Mouse (Mus musculus): ENCODE results near the gene Gm20517. TPM values are rescaled to one million over a fixed set of nuclear protein-coding genes. Genes with fewer than 3 reads are reported as not detected.

Gene Gm20517
- total and polyA plus RNA-seq, 2 experiments from 2014 or later, result 1.4 TPM; not detected in 1

DNA sequence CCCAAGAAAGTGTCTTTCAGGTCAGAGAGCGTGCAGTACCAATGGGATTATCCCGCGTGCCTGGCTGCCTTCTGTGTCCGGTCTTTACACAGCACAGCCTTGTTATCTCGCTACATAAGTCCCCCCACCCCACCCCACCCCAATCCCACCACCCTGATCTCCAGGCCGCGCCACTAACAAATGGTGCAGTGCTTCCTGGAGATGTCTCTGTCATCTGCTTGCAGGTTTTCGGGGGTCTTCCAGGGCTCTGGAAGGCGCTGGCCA, 76.9 kb downstream of the Gm20517 start, which contains the start of gene Tomm6:
TSS of gene Tomm6 (minus strand) at position 43 of the 264 bp plus-strand sequence.
- peak within 1 kb of the TSS; percentile 72 for H3K4me3 ChIP-seq (ENCODE audit: low read depth, low read length)
- peaks cover 31% of the 10 kb centered on the region for H3K36me3 ChIP-seq (replicated peaks; ENCODE audit: control insufficient read depth, insufficient read depth, low read length)
- peak within 1 kb of the TSS; percentile 77 for H3K27ac ChIP-seq (ENCODE audit: low read depth)
- TF ChIP-seq EP300 (IDR thresholded peaks at IDR 0.05; ENCODE audit: low read depth) (no peak), CTCF (IDR thresholded peaks at IDR 0.05; ENCODE audit: low read depth) (no peak)
- no peaks in the 10 kb centered on the region for H3K9me3 ChIP-seq (replicated peaks; ENCODE audit: control insufficient read depth, low read length)
- H3K4me2 ChIP-seq (ENCODE audit: low read depth, low read length), result peak within 1 kb of the TSS; percentile 94
- 0% methylated on average over 9 of the region's 9 CpGs for WGBS
- H3K4me1 ChIP-seq (ENCODE audit: control insufficient read depth, insufficient read depth), result peaks cover 5% of the 10 kb centered on the region; the same call in 1 of the 2 replicates
- peak within 1 kb of the TSS; percentile 77 for H3K9ac ChIP-seq (replicated peaks; ENCODE audit: low read depth, low read length)
- no peak for ATAC-seq (ENCODE audit: insufficient read depth, low read depth)
- DNase-seq (ENCODE audit: low spot score), result no peak
- H3K27me3 ChIP-seq (ENCODE audit: control insufficient read depth, insufficient read depth, low read length), result no peaks in the 10 kb centered on the region

- H3K27ac ChIP-seq (ENCODE audit: low read depth), result peak within 1 kb of the TSS; percentile 77
- peak within 1 kb of the TSS; percentile 77 for H3K9ac ChIP-seq (replicated peaks; ENCODE audit: low read depth, low read length)
- peaks cover 26% of the 10 kb centered on the region for H3K36me3 ChIP-seq (replicated peaks; ENCODE audit: control insufficient read depth, insufficient read depth, low read length)
- H3K4me1 ChIP-seq (ENCODE audit: control insufficient read depth, insufficient read depth), result peaks cover 5% of the 10 kb centered on the region; the same call in 1 of the 2 replicates
- ATAC-seq (ENCODE audit: insufficient read depth, low read depth) (peak; percentile 73), DNase-seq (ENCODE audit: low spot score) (peak; percentile 58)
- H3K4me2 ChIP-seq (ENCODE audit: low read depth, low read length), result peak within 1 kb of the TSS; percentile 94
- no peak for TF ChIP-seq CTCF (IDR thresholded peaks at IDR 0.05; ENCODE audit: low read depth)
- no peak for TF ChIP-seq EP300 (IDR thresholded peaks at IDR 0.05; ENCODE audit: low read depth)
- H3K27me3 ChIP-seq (ENCODE audit: control insufficient read depth, insufficient read depth, low read length), result no peaks in the 10 kb centered on the region
- H3K9me3 ChIP-seq (replicated peaks; ENCODE audit: control insufficient read depth, low read length), result no peaks in the 10 kb centered on the region
- peak within 1 kb of the TSS; percentile 72 for H3K4me3 ChIP-seq (ENCODE audit: low read depth, low read length)
- WGBS, result 2% methylated on average over 47 of the region's 58 CpGs
These were observed 77.5 kb downstream of the Gm20517 start, which contains the start of gene Frs3 for GRCm38 (mm10) chr17:47688608-47689575. Frs3 (plus strand) TSS chr17:47689030.

- Histone ChIP-seq H3K4me2 (ENCODE audit: low read depth, low read length) (no peak overlapping the region), H3K27me3 (ENCODE audit: control insufficient read depth, insufficient read depth, low read length) (no peaks in the 10 kb centered on the region), H3K36me3 (replicated peaks; ENCODE audit: control insufficient read depth, insufficient read depth, low read length) (peaks cover 16% of the 10 kb centered on the region), H3K27ac (ENCODE audit: low read depth) (no peak overlapping the region), H3K4me3 (ENCODE audit: low read depth, low read length) (no peak overlapping the region), H3K9ac (replicated peaks; ENCODE audit: low read depth, low read length) (0 out of 2 replicates have a peak overlapping the region, but pooled peaks have one; percentile 4), H3K9me3 (replicated peaks; ENCODE audit: control insufficient read depth, low read length) (no peaks in the 10 kb centered on the region), H3K4me1 (ENCODE audit: control insufficient read depth, insufficient read depth) (peaks cover 11% of the 10 kb centered on the region; the same call in 1 of the 2 replicates)
- 84% methylated on average over 7 of the region's 8 CpGs for WGBS
- DNase-seq (ENCODE audit: low spot score), result no peak
- no peak for TF ChIP-seq CTCF (IDR thresholded peaks at IDR 0.05; ENCODE audit: low read depth)
- no peak for TF ChIP-seq EP300 (IDR thresholded peaks at IDR 0.05; ENCODE audit: low read depth)
- ATAC-seq (ENCODE audit: insufficient read depth, low read depth), result no peak
These were observed 78.5 kb downstream of the Gm20517 start for GRCm38 (mm10) chr17:47689894-47690293.

- Histone ChIP-seq H3K4me2 (ENCODE audit: low read depth, low read length) (no peak overlapping the region), H3K4me1 (ENCODE audit: control insufficient read depth, insufficient read depth) (peaks cover 16% of the 10 kb centered on the region; the same call in 1 of the 2 replicates), H3K4me3 (ENCODE audit: low read depth, low read length) (no peak overlapping the region), H3K27me3 (ENCODE audit: control insufficient read depth, insufficient read depth, low read length) (no peaks in the 10 kb centered on the region), H3K9me3 (replicated peaks; ENCODE audit: control insufficient read depth, low read length) (no peaks in the 10 kb centered on the region), H3K36me3 (replicated peaks; ENCODE audit: control insufficient read depth, insufficient read depth, low read length) (0 out of 2 replicates have a peak, but pooled peaks cover 2% of the 10 kb centered on the region), H3K9ac (replicated peaks; ENCODE audit: low read depth, low read length) (no peak overlapping the region), H3K27ac (ENCODE audit: low read depth) (no peak overlapping the region)
- no peak for DNase-seq (ENCODE audit: low spot score)
- 91% methylated on average over 3 of the region's 3 CpGs for WGBS
- no peak for ATAC-seq (ENCODE audit: insufficient read depth, low read depth)
- TF ChIP-seq EP300 (IDR thresholded peaks at IDR 0.05; ENCODE audit: low read depth), result no peak
- no peak for TF ChIP-seq CTCF (IDR thresholded peaks at IDR 0.05; ENCODE audit: low read depth)
These were observed 80.3 kb downstream of the Gm20517 start for GRCm38 (mm10) chr17:47691650-47692049.

GRCm38 (mm10) chr17:47693671-47694441, 82.5 kb downstream of the Gm20517 start:
- H3K9ac ChIP-seq (replicated peaks; ENCODE audit: low read depth, low read length), result peak overlapping the region; percentile 89
- peak overlapping the region; percentile 93 for H3K4me3 ChIP-seq (ENCODE audit: low read depth, low read length)
- 0 out of 2 replicates have a peak overlapping the region, but pooled peaks have one; percentile 64 for H3K27ac ChIP-seq (ENCODE audit: low read depth)
- H3K27me3 ChIP-seq (ENCODE audit: control insufficient read depth, insufficient read depth, low read length), result no peaks in the 10 kb centered on the region
- H3K36me3 ChIP-seq (replicated peaks; ENCODE audit: control insufficient read depth, insufficient read depth, low read length), result peaks cover 5% of the 10 kb centered on the region; the same call in 1 of the 2 replicates
- ATAC-seq (ENCODE audit: insufficient read depth, low read depth) (no peak), DNase-seq (ENCODE audit: low spot score) (no peak)
- peak overlapping the region; percentile 89 for H3K4me2 ChIP-seq (ENCODE audit: low read depth, low read length)
- H3K9me3 ChIP-seq (replicated peaks; ENCODE audit: control insufficient read depth, low read length), result no peaks in the 10 kb centered on the region
- no peak for TF ChIP-seq EP300 (IDR thresholded peaks at IDR 0.05; ENCODE audit: low read depth)
- TF ChIP-seq CTCF (IDR thresholded peaks at IDR 0.05; ENCODE audit: low read depth), result no peak
- WGBS, result 42% methylated on average over 13 of the region's 13 CpGs
- H3K4me1 ChIP-seq (ENCODE audit: control insufficient read depth, insufficient read depth), result peaks cover 11% of the 10 kb centered on the region; the same call in 1 of the 2 replicates
